Mouse (Mus musculus) intestine, postnatal 0 days (tissue): Measurements from ENCODE around the gene Arpc5. TPM values are rescaled to one million over a fixed set of nuclear protein-coding genes. Genes with fewer than 3 reads are reported as not detected.
A peak's percentile ranks its signal among the peaks of the same experiment; 100 is the strongest.

ENCODE experiments used
- ATAC-seq: fragments of 200-750 bp; cut with Nextera tagmentation; 2 replicates; pipeline ENCODE4 v1.8.0; 2017; ENCODE audit warnings: mild to moderate bottlenecking, moderate TSS enrichment, moderate library complexity
- H3K27ac ChIP-seq: fragments of 300-500 bp; sonication (generic); 2 replicates; pipeline ENCODE4 v1.5.1; 2014; ENCODE audit warnings: mild to moderate bottlenecking, low read depth, low read length, moderate library complexity
- H3K27me3 ChIP-seq: fragments of 300-500 bp; sonication (generic); replicated peaks from 2 replicates; pipeline ENCODE4 v1.6.1; 2014; ENCODE audit warnings: low read length, mixed read lengths; ENCODE audit not compliant: control insufficient read depth, insufficient read depth
- H3K36me3 ChIP-seq: fragments of 300-500 bp; sonication (generic); 2 replicates; pipeline ENCODE4 v1.6.1; 2014; ENCODE audit warnings: mild to moderate bottlenecking, moderate library complexity; ENCODE audit not compliant: control insufficient read depth, insufficient read depth
- H3K4me1 ChIP-seq: fragments of 300-500 bp; sonication (generic); replicated peaks from 2 replicates; pipeline ENCODE4 v1.6.1; 2014; ENCODE audit warnings: antibody characterized with exemption, low read length, mixed read lengths; ENCODE audit not compliant: control insufficient read depth, insufficient read depth
- H3K4me2 ChIP-seq: fragments of 300-500 bp; sonication (generic); replicated peaks from 2 replicates; pipeline ENCODE4 v1.6.1; 2014; ENCODE audit warnings: low read depth, mild to moderate bottlenecking, moderate library complexity
- H3K4me3 ChIP-seq: fragments of 300-500 bp; sonication (generic); 2 replicates; pipeline ENCODE4 v1.5.1; 2014; ENCODE audit warnings: low read depth, low read length
- H3K9ac ChIP-seq: fragments of 300-500 bp; sonication (generic); 2 replicates; pipeline ENCODE4 v1.6.1; 2014; ENCODE audit warnings: mild to moderate bottlenecking, low read depth, low read length
- H3K9me3 ChIP-seq: fragments of 300-500 bp; sonication (generic); 2 replicates; pipeline ENCODE4 v1.6.1; 2016; ENCODE audit warnings: mixed run types; ENCODE audit not compliant: control insufficient read depth
- CTCF ChIP-seq: sonication (generic); IDR thresholded peaks from 2 replicates; pipeline ENCODE4 v1.5.1; 2016; ENCODE audit warnings: low read depth, mild to moderate bottlenecking, control low read depth, antibody characterized with exemption, moderate library complexity
- WGBS: fragments of 180-500 bp; shearing (Covaris S2); extraction: QIAGEN DNeasy Blood & Tissue Kit; methylation state at CpG from one replicate; pipeline ENCODE4 v1.1.7; 2014; 5-methylcytosine and 5-hydroxymethylcytosine counted together
- polyA plus RNA-seq: library from polyadenylated mRNA; unstranded; fragments of >200 nt; fragmentation: Nextera tagmentation; extraction: Ambion mirVana; gene quantifications from 2 replicates; pipeline ENCODE4 v1.2.1, GENCODE M21; 2015

Gene Arpc5
- polyA plus RNA-seq, 1 experiment from 2014 or later, result 468 TPM

- no peak for TF ChIP-seq CTCF
- Histone ChIP-seq H3K36me3 (no peaks in the 10 kb centered on the region), H3K4me2 (peak overlapping the region; percentile 43), H3K9me3 (no peaks in the 10 kb centered on the region), H3K27me3 (no peaks in the 10 kb centered on the region), H3K27ac (peak overlapping the region; percentile 83), H3K4me1 (no peaks in the 10 kb centered on the region), H3K9ac (no peak overlapping the region), H3K4me3 (no peak overlapping the region)
- 34% methylated on average over 18 of the region's 18 CpGs for WGBS
- peak; percentile 93 for ATAC-seq
Measured at GRCm38 (mm10) chr1:152807619-152808391, 41.5 kb downstream of the Arpc5 start.

DNA sequence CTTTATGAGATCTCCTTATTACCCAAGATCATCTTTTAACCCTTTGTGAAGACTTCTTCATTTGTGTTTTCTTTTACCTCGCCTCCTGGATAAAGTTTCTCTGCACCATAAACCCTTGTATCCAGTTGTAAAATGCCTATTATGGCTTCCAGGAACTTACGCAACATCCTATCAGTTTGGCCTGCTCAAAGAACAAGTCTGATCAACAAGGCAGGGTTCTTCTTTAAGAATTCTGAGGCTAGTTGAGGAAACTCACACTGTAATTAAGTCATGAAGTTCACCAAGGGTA is 42.0 kb downstream of the Arpc5 start:
- H3K4me3 ChIP-seq, result no peak overlapping the region
- H3K27ac ChIP-seq, result peak overlapping the region; percentile 83
- no peaks in the 10 kb centered on the region for H3K36me3 ChIP-seq
- ATAC-seq, result no peak
- 43% methylated on average over 2 of the region's 2 CpGs for WGBS
- no peaks in the 10 kb centered on the region for H3K27me3 ChIP-seq
- peak overlapping the region; percentile 43 for H3K4me2 ChIP-seq
- H3K4me1 ChIP-seq, result no peaks in the 10 kb centered on the region
- no peak for TF ChIP-seq CTCF
- no peak overlapping the region for H3K9ac ChIP-seq
- no peaks in the 10 kb centered on the region for H3K9me3 ChIP-seq

DNA sequence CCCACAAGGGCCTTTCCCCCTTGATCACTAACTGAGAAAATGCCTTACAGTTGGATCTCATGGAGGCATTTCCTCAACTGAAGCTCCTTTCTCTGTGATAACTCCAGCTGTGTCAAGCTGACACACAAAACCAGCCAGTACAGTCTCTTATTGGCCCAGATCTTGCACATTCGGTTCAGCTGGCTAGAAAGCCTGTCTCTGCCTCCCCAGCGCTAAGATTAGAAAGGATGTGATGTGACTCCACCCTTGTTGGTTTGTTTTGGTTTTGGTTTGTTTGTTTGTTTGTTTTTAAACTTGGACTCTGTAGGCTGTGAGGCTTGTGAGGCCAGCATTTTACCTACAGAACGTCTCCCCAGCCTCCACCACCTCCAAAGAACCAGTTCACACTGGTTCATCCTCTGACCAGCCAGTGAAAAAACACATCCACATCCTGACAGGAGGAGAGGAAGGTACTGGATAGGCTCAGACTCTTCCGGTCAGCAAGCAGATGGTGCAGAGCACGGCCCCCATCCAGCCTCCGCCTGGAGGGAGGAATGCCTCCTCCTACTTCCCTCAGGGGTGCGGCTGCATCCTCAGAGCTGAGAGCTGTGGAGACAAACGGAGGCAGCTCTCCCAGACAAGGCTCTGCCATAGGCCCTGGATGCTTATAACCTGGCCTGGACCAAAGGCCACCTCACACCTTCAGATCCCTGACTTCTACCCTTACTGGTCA is 43.4 kb downstream of the Arpc5 start:
- 42% methylated on average over 8 of the region's 8 CpGs for WGBS
- ATAC-seq, result 0 out of 2 replicates have a peak, but pooled peaks have one; percentile 5
- no peak overlapping the region for H3K9ac ChIP-seq

DNA sequence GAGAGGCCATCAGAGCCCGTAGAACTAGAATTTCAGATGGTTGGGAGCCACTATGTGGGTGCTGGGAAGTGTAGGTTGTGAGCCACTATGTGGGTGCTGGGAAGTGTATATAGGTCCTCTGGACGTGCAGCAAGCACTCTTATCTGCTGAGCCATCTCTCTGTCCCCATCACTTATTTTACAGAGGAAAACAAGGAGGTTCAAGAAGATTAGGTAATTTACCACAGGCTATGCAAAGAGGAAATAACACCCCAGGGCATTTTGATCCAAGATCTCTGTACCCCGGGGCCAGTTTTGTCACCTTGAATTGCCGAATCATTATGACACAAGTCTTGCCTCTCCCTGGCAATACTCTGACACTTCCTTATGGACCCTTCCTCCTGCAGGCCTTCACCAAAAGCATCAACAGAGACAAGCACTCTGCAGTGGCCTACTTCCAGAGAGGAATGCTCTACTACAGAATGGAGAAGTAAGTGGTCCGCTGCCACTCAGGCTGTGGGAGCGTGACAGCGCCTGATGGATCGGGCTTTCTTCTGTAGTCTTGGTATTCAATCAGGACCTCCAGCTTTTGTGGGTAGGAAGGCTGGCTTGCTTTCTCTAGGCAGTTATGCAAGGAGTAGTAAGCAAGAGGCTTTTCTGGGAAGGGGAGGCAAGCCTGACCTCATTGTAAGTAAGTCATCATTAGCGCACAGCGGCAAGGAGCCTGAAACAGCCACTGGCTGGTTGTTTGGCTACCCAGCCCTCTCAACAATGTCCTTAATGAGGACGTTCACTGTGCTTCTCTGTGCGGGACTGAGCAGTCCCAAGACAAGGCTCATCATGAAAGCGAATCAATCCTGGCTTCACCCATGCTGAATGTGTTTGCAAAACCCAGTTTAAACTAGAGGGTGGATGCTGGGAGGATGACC is 44.4 kb downstream of the Arpc5 start:
- no peak for TF ChIP-seq CTCF
- no peaks in the 10 kb centered on the region for H3K9me3 ChIP-seq
- no peak for ATAC-seq
- H3K36me3 ChIP-seq, result no peaks in the 10 kb centered on the region
- no peak overlapping the region for H3K4me2 ChIP-seq
- H3K27ac ChIP-seq, result no peak overlapping the region
- 85% methylated on average over 13 of the region's 13 CpGs for WGBS
- H3K4me3 ChIP-seq, result no peak overlapping the region
- no peaks in the 10 kb centered on the region; the same call in 1 of the 2 replicates for H3K4me1 ChIP-seq
- H3K9ac ChIP-seq, result no peak overlapping the region
- no peaks in the 10 kb centered on the region for H3K27me3 ChIP-seq

More for the DNA sequence above, 43.4 kb downstream of the Arpc5 start:
- Histone ChIP-seq H3K4me2 (no peak overlapping the region), H3K4me1 (no peaks in the 10 kb centered on the region), H3K27me3 (no peaks in the 10 kb centered on the region), H3K4me3 (no peak overlapping the region), H3K36me3 (no peaks in the 10 kb centered on the region), H3K27ac (no peak overlapping the region), H3K9me3 (no peaks in the 10 kb centered on the region)
- TF ChIP-seq CTCF, result peak; percentile 30; the same call in 1 of the 2 replicates

- ATAC-seq, result peak; percentile 86
Measured at GRCm38 (mm10) chr1:152815265-152815701, 48.9 kb downstream of the Arpc5 start.

More at GRCm38 (mm10) chr1:152815265-152815701, 48.9 kb downstream of the Arpc5 start:
- Histone ChIP-seq H3K4me3 (no peak overlapping the region), H3K9ac (no peak overlapping the region), H3K4me2 (peak overlapping the region; percentile 56), H3K9me3 (no peaks in the 10 kb centered on the region), H3K27me3 (no peaks in the 10 kb centered on the region), H3K4me1 (no peaks in the 10 kb centered on the region; the same call in 1 of the 2 replicates), H3K36me3 (no peaks in the 10 kb centered on the region), H3K27ac (peak overlapping the region; percentile 4; the same call in 1 of the 2 replicates)
- peak; percentile 82 for TF ChIP-seq CTCF
- WGBS, result 25% methylated on average over 7 of the region's 7 CpGs
